Mouse (Mus musculus): ENCODE measurements around the gene Cytl1.

Cytl1 gene

DNA sequence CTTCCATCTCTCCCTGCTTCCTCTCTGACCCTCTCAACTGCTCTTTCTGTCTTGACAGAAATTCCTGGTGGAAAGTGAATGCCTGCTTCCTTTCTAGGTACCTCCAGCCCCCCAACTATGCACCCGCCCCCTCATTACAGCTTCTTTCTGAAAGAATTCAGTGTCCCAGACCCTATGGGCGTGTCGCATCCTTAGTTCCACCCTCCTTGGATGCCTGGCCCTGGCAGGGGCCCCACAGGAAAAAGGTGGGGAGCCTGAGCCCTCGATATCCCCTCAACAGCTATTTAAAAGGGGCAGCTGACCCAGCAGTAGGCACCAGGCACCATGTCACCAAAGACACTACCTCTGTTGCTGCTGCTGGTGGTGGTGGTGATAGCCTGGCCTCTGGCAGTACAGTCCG lies at the start of gene Cytl1:
Gene Cytl1 (plus strand): TSS at position 296 of the 400 bp plus-strand sequence.
- no peak for ATAC-seq (ENCODE audit: insufficient number of reproducible peaks, low FRiP score, low TSS enrichment)

DNA sequence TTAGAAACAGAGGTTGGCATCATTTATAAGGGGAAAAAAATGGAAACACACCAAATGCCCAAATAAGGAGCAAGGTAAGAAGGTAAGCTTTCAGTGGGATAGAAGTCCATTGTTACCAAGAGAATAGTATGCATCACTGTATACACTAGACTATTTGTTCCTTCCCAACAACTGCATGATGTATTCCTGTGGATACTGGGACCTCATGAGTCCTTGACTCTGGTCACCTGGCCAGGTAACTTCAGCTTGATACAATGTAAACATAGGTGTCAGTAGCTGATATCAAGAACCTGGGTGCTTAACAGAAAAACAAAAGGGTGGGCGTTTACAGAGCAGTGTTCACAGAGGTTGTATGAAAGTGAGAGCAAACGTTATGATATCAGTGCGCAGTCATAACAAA lies 42.6 kb upstream of the Cytl1 start:
- ATAC-seq (ENCODE audit: insufficient number of reproducible peaks, low FRiP score, low TSS enrichment): no peak

DNA sequence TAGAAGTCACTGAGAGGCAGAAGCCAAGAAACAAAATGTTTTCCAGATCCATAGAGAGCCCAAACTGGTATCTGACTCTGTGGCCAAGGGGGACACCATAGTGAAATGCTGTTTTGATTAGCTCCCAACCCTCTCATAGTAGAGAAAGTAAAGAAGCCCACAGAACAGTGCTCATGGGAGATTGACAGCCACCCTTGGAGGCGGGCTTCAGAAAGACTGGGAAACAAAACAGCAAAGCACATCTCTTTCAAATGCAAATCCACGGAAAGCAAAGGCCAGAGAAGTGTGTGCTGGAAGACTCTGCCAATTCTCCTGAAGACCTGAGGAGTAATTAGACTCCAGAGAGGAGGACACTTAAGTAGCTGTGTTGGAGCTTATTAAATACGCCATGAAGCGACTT lies 39.5 kb upstream of the Cytl1 start:
- no peak for ATAC-seq (ENCODE audit: insufficient number of reproducible peaks, low FRiP score, low TSS enrichment)

DNA sequence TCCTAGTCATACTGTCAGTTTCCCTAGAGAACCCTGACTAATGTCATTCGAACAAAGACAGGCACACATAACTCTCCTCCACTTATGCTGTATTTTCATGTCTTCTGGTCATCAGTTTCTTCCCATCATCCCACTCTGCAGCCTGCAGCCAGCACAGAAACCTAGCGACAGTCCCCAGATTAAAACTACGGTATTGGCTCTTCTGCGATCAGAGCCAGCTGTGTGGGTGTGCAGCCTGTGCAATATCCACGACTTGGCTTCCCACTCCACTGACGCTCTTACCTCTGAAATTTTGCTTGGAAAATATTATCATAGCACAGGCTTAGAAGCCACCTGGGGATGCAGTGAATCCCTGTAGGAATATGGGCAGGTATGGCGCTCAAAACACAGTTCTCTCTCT lies 38.0 kb upstream of the Cytl1 start:
- no peak for ATAC-seq (ENCODE audit: insufficient number of reproducible peaks, low FRiP score, low TSS enrichment)

DNA sequence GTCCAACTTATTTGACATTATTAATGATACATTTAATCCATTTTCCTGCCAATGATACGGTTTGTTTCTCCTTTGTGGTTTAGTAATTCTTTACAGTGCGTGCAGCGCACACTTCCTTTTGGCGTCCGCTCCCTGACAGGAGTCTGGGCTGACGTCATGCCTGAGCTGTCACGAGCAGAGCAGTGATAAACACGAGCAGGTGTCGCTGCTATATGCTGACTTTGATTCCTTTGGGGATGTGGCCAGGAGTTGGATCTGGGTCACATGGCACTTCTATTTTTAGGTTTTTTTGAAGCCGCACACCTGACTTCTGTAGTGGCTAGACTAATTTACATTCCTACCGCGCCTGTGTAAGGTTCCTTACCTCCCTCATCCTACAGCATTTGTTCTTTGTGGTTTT lies 35.6 kb upstream of the Cytl1 start:
- ATAC-seq (ENCODE audit: insufficient number of reproducible peaks, low FRiP score, low TSS enrichment): no peak

DNA sequence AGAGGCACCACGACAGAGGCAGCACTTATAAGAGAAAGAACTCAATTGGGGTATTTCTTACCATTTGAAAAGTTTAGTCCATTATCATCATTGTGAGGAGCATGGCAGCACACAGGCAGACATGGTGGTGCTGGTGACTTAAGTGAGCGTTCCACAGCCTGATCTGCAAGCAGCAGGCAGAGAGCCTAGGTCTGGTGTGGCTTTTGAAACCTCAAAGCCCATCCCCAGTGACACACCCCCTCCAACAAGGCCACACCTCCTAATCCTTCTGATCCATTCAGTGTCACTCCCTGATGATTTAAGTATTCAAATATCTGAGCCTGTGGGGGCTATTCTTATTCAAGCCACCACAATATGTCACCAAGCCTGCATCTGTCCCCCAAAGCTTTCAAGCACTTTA lies 30.4 kb upstream of the Cytl1 start:
- ATAC-seq (ENCODE audit: insufficient number of reproducible peaks, low FRiP score, low TSS enrichment): no peak

DNA sequence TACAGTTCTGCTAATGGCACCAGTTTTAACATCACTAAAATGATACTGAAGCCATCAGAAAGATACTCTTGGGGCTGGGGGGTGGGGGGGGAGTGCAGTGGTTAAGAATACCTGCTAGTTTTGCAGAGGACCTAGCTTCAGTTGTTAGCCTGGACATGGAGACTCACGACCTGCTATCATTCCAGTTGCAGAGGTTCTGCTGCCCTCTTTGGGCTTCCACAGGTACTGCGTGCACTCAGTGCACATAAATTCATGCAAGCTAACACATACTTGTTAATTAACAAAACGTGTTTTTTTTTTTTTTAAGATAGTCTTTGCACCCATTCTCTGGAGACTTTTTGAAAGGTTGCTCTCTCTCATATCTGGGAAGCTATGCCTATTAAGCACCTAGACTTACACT lies 27.2 kb upstream of the Cytl1 start:
- no peak for ATAC-seq (ENCODE audit: insufficient number of reproducible peaks, low FRiP score, low TSS enrichment)

DNA sequence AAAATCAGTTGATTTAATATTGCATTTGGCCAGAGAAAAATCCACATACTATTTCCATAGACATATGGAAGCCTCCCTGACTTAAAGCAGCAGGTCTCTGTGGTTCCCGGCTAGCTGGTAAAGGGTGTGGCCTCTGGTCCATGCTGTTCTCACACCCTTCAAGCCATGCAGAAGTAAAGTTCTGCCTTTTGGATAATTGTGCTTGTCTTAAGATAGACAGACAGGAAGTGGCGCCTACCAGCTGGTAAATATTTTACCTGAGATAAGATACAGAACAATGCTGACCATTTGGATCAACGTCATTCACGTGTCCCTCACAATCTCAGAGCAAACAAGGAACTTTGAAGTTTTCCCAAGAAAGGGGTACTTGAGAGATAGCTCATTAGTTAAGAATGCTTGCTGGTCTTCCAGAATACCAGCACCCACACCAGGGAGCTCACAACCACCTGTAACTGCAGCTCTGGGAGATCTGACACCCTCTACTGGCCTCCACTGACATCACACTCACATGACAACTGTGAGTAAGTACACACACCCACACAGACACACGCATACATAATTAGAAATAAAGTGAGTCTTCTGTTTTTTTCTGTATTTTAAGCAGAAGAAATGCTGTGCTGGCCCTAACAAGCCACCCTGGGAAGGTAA lies 25.9 kb upstream of the Cytl1 start:
- ATAC-seq (ENCODE audit: insufficient number of reproducible peaks, low FRiP score, low TSS enrichment): no peak

DNA sequence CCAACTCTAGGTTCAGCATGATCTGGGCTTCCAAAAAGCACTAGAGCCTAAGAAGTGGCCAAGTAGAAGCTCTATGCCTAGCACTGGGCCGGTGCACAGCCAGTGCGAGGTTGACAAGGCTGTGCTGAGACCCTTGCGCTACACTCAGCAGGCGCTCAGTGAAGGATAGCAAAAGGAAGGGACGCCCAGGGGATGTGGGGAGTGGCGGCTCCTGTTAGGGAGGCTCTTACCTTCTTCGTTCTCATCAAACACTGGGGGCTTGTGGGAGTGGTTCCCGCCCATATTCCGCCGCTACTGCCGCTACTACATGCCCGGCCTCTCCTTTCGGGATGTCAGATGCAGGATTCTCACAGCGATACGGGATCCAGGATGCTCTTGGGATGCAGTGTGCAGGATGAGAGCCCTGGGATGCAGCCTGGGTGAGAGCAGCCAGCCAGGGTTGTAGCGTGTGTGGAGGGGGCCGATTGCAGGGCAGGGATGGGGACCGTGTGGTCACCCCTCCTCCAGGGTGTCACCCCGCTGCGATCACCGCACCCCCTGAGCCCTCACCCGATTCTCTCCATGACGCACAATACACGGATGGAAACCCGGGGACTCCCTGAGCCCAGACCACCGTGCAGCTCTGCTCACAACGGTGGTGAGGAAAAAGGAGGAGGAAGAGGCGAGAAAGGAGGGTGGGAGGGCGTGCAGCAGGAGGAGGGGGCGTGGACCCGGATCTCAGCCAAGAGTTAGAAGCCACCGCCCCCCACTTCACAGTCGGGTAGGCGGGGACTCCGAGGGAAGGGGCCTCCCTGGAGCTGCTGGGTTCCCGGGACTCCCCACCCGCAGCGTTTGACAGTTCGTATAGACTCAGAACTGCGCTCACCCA lies 18.6 kb upstream of the Cytl1 start, which contains the start of gene Stk32b:
Gene Stk32b (minus strand): TSS at position 667 of the 868 bp plus-strand sequence.
- 0 out of 2 replicates have a peak, but pooled peaks have one; percentile 19 for ATAC-seq (ENCODE audit: insufficient number of reproducible peaks, low FRiP score, low TSS enrichment)

DNA sequence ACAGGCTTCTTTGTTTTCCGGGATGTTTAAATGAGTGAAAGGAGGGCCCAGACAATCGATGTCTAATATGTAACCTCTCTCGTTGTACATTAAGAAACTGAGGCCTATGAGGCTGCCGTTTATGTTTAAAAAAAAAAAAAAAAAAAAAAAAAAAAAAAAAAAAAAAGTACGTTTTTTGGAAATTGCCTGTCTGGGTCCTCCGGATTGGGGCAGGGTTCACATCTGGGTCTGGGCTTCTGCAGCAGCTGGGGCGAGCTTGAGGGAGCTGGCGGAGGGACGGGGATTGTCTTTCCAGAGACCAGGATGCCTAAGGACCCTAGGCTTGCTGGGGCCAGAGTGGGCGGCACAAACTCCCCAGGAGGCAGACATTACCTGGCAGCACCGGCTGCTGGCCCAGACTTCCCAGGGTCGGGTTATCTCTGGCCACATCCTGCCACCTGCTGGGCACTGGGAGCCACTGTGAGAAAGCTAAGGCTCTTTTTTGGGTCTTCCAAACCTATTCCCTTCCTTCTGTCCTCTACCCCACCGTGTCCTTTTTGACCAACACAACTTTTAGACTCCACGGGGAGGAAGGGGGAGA lies 17.8 kb upstream of the Cytl1 start:
- ATAC-seq (ENCODE audit: insufficient number of reproducible peaks, low FRiP score, low TSS enrichment): no peak

DNA sequence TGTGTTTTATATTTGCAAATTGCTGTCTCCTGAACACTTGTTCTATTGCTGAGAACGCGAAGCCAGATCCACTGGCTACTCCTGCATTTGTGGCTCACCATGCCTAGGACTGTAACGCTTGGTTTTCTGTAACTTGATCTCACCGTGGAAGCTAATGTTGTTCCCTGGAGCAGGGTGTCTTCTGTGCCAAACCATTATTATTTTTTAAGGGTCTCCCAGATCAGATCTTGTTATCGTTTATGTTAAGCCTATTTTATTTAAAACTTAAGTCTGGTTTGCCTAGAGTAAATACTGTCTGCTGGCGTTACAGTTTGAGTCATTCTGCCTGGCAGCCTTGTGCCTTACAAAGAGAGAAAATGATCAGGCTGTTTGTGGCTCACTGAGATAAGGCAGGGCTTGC lies 14.6 kb upstream of the Cytl1 start:
- ATAC-seq (ENCODE audit: insufficient number of reproducible peaks, low FRiP score, low TSS enrichment): no peak

DNA sequence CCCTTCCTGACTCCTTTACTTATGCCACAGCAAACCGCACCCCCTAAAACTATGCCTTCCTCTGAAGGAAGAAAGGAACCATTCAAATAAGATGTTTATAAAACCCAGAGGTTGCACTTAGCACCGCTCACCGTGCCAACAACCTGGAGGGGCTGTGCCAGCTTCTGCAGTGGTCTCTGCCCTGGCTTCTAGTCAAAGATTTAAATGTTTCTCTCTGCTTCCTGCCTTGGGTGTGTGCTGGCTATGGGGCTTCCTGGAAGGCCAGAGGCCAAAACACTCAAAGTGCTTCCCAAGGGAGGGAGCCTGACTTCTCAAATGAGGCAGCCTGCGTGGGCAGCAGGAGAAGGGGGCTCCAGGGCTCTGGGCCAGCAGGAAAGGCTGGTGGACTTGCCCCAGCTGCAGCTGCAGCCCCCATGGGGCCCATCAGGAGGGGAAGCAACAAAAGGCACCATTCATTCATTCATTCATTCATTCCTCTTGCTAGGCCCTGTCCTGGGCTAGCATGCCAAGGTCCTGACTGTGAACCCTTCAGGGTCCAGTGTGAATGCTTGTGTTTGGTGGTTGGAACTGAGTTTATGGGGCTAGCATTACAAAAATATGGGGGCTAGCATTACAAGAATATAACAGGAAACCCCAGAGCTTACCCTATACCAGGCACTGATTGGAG lies 10.0 kb upstream of the Cytl1 start:
- ATAC-seq (ENCODE audit: insufficient number of reproducible peaks, low FRiP score, low TSS enrichment): no peak

DNA sequence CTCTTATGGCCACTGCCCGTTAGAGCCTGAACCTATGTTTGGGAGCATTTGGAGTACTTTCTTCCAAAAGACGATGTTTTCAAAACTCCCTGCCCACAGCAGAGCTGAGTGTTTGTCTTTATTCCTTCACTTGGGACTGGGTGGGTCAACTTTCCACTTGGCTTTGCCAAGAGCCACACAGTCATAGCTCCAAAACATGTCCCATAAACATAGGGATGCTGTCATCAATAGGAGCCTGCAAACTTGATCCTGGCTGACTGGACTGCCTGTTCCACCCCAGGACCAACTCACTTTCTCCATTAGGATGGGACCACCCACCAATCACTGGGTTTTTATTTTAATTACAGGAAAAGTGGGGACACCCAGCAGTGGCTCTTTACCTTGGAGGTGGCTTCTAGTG lies 4.5 kb upstream of the Cytl1 start:
- ATAC-seq (ENCODE audit: insufficient number of reproducible peaks, low FRiP score, low TSS enrichment): no peak

DNA sequence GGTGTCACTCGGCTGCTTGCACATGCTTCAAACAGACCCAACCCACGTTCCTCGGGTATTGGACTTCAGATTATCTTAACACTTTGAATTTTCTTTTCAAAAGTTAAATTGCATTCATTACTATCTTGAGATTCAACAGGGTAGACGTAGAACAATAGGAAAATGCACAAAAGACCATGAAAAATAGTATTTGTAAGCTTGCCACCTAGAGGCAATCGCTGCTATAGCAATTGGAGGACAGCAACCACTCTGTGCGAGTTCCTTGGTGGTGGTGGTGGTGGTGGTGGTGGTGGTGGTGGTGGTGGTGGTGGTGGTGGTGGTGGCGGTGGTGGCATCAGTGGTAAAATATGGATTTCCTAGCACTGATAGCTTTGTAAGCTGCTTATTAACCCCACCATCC lies 894 bp downstream of the Cytl1 start:
- ATAC-seq (ENCODE audit: insufficient number of reproducible peaks, low FRiP score, low TSS enrichment): no peak

DNA sequence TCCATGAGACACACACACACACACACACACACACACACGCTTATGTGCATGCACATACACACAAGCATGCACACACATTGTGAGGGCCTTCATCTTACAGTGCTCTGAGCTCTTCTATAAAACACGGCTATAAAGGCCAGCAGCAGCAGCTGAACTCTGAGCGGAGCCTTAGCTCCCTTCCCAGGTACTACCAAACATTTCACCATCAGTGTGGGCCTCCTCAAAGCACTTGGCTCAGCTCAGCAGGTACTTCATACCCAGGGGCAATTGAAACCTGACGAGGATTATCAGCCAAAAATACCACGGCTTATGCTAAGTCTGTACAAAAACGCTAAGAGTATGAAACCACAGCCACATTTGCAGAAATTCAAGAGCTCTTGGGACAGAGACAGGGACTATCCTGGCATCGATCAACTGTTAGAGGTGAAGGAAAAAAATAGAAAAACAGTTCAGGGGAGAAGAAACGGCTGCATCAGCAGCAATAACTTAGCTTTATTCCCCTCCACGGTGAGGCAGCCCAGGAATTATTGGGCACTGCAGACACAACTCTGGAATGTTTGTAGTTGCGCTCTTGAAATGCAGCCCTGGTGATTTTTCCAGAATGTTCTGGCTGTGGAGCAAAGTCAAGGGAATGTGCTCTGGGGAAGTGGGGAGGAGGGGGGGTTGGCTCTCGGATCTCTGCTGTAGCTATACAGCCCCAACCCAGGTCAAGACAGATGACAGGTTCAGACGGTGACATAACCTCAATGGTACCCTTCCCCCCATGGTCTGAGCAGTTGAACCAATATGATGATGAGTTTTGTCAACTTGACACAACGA lies 8.8 kb downstream of the Cytl1 start:
- no peak for ATAC-seq (ENCODE audit: insufficient number of reproducible peaks, low FRiP score, low TSS enrichment)

DNA sequence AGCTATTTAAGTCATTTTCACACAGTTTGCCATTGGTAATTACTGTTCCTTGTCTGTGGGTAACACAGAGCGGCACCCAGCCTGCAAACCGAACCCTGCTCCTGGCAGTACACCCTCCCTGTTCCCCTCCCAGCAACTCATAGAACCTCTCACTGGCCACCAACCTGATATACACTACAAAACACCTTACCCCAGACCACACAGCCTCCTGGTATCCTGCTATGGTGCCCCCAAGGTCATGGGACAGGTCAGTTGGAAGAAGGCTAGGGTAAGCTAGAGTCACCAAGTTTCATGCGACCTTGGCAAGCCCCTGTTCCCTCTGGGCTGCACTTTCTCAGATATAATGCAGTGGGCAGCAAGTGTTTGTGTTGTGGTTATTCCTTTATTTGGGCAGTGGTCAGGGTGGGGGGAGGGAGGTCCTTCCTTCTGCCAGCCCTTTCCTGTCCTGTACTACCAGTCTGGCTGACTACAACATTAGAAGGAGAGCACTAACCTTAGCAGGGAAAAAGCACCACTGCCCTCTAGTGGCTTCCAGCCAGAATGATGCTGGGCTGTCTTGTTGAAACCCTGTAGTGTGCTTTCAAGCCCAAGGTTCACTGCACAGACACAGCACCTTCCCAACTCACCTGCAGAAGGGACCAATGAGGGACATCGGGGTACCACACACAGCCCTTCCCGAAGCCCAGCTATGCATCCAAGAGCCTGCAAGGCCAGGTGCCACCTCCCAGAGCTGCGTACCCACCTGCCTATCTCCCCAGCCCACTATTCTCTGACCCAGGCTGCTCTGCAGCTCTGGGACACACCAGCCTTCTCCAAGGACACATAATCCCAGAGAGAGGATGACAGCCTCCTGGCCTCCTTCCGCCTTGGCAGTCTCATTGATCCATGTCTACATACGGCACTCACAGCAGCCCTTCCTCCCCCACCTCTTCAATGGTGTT lies 17.0 kb downstream of the Cytl1 start:
- peak; percentile 78 for ATAC-seq (ENCODE audit: insufficient number of reproducible peaks, low FRiP score, low TSS enrichment)

DNA sequence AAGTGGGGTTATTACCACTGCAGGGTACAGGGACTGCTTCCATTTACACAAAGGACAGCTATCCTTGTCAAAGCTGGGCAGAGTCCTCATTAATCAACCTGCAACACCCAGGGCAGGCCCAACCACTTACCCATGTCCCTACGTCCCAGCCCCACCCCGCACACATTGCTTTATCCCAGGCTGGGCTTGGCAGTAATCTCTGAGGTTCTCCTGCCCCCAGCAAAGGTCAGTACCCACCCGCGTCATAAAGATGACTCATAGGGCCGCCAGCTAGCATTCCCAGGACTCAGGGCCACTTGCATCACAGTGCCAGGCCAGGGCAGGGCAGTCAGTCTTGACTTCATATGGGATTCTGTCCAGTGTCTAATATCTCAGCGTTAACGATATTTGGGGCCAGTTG lies 18.0 kb downstream of the Cytl1 start:
- ATAC-seq (ENCODE audit: insufficient number of reproducible peaks, low FRiP score, low TSS enrichment): no peak

DNA sequence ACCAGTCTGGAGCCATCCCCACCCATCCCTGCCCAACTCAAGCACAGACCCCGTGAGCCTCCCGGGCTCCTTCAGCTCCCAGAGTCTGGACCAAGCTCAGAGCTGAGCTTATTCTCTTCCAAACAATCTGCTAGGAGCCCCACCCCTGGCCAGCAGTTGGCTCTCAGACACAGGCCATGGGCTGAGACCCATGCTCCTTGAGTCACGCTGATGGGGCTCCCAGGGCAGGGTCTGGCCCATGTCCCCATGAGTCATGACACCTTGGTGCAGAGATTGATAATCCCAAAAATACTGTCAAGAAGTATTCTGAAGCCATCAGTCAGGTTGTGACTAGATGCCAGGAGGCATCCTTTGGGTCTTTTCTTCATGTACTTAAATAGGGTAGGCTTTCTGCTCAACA lies 26.7 kb downstream of the Cytl1 start:
- ATAC-seq (ENCODE audit: insufficient number of reproducible peaks, low FRiP score, low TSS enrichment): no peak

DNA sequence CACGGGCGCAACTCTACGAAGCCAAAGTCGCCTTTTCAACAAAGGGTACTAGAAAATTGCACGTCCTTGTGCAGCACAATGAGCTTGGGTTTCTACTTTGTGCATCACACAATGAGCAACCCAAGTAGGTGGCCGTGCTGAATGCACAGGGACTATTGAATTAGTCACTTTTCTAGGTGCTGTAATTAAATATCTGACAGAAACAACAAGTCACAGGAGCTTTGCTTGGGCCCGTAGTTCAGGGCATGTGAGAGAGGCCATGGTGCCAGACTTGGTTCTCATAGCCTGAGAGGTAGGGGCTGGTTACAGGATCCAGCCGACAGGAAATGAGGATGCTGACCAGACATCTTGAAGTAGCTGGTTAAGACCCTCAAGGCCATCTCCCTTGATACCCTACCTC lies 30.5 kb downstream of the Cytl1 start:
- ATAC-seq (ENCODE audit: insufficient number of reproducible peaks, low FRiP score, low TSS enrichment): no peak

Measured in cerebellum, adult (tissue).